Mouse (Mus musculus) kidney, postnatal 10 days (tissue): Measurements from ENCODE around the gene Hoxc8.
A peak's percentile ranks its signal among the peaks of the same experiment; 100 is the strongest.

Experiments used
- DNase-seq: peaks from one replicate; pipeline ENCODE4 v3.0.0; 2021; ENCODE audit warnings: mixed read lengths

Hoxc8 gene

GRCm38 (mm10) chr15:102965003-102965891, 25.2 kb upstream of the Hoxc8 start:
- peak; percentile 55 for DNase-seq

GRCm38 (mm10) chr15:102965892-102966775, 24.3 kb upstream of the Hoxc8 start:
- peak; percentile 99 for DNase-seq

- DNase-seq = peak; percentile 60
These were observed 23.6 kb upstream of the Hoxc8 start, which contains the start of gene Hoxc10 for GRCm38 (mm10) chr15:102966776-102967311. TSS of gene Hoxc10 (plus strand) at chr15:102966796.

GRCm38 (mm10) chr15:102967312-102967510, 23.2 kb upstream of the Hoxc8 start, which contains the start of gene Hoxc5:
TSS of gene Hoxc5 (plus strand) at chr15:102967443.
- no peak for DNase-seq

- peak; percentile 61 for DNase-seq
These were observed 22.7 kb upstream of the Hoxc8 start for GRCm38 (mm10) chr15:102967511-102968397.

GRCm38 (mm10) chr15:102969296-102969695, 21.1 kb upstream of the Hoxc8 start:
- no peak for DNase-seq

GRCm38 (mm10) chr15:102970740-102971139, 19.7 kb upstream of the Hoxc8 start:
- DNase-seq = peak; percentile 75

- no peak for DNase-seq
These were observed 18.2 kb upstream of the Hoxc8 start for GRCm38 (mm10) chr15:102972254-102972653.

- peak; percentile 37 for DNase-seq
These were observed 17.7 kb upstream of the Hoxc8 start for GRCm38 (mm10) chr15:102972753-102973152.

- DNase-seq = peak; percentile 38
These were observed 15.4 kb upstream of the Hoxc8 start for GRCm38 (mm10) chr15:102975034-102975433.

- DNase-seq = peak; percentile 77
These were observed 14.7 kb upstream of the Hoxc8 start for GRCm38 (mm10) chr15:102975688-102976111.

GRCm38 (mm10) chr15:102976171-102976570, 14.2 kb upstream of the Hoxc8 start, which contains the start of gene Hoxc9:
TSS of gene Hoxc9 (plus strand) at chr15:102976439.
- peak; percentile 59 for DNase-seq

GRCm38 (mm10) chr15:102976631-102977422, 13.6 kb upstream of the Hoxc8 start:
- DNase-seq = peak; percentile 68

GRCm38 (mm10) chr15:102977423-102977974, 12.9 kb upstream of the Hoxc8 start:
- DNase-seq = no peak

GRCm38 (mm10) chr15:102978615-102979515, 11.5 kb upstream of the Hoxc8 start:
- peak; percentile 53 for DNase-seq

- no peak for DNase-seq
These were observed 10.5 kb upstream of the Hoxc8 start for GRCm38 (mm10) chr15:102979936-102980335.

- no peak for DNase-seq
These were observed 10.1 kb upstream of the Hoxc8 start for GRCm38 (mm10) chr15:102980352-102980751.

GRCm38 (mm10) chr15:102980912-102981311, 9.5 kb upstream of the Hoxc8 start:
- DNase-seq = no peak

- DNase-seq = peak; percentile 80
These were observed 8.8 kb upstream of the Hoxc8 start for GRCm38 (mm10) chr15:102981379-102982288.
